Mouse (Mus musculus) forebrain, embryonic 13.5 days (tissue): ENCODE measurements around the gene Il17re. TPM values are rescaled to one million over a fixed set of nuclear protein-coding genes. Genes with fewer than 3 reads are reported as not detected.

ENCODE experiments used
- ATAC-seq: fragments of 200-750 bp; cut with Nextera tagmentation; 2 replicates; pipeline ENCODE4 v1.8.0; 2017
- H3K27ac ChIP-seq: fragments of 300-500 bp; sonication (generic); 2 replicates; pipeline ENCODE4 v1.5.1; 2015; ENCODE audit warnings: inconsistent platforms, mild to moderate bottlenecking, moderate library complexity
- H3K27me3 ChIP-seq: fragments of 300-500 bp; sonication (generic); 2 replicates; pipeline ENCODE4 v1.6.1; 2015; ENCODE audit warnings: mild to moderate bottlenecking, inconsistent platforms
- H3K36me3 ChIP-seq: fragments of 300-500 bp; sonication (generic); 2 replicates; pipeline ENCODE4 v1.6.1; 2015; ENCODE audit warnings: mild to moderate bottlenecking, inconsistent platforms; ENCODE audit not compliant: poor library complexity, severe bottlenecking
- H3K4me1 ChIP-seq: fragments of 300-500 bp; sonication (generic); 2 replicates; pipeline ENCODE4 v1.6.1; 2015; ENCODE audit warnings: inconsistent platforms
- H3K4me2 ChIP-seq: fragments of 300-500 bp; sonication (generic); 2 replicates; pipeline ENCODE4 v1.6.1; 2015; ENCODE audit warnings: inconsistent platforms, mild to moderate bottlenecking, moderate library complexity
- H3K4me3 ChIP-seq: fragments of 300-500 bp; sonication (generic); 2 replicates; pipeline ENCODE4 v1.5.1; 2015; ENCODE audit warnings: mild to moderate bottlenecking, inconsistent platforms
- H3K9ac ChIP-seq: fragments of 300-500 bp; sonication (generic); 2 replicates; pipeline ENCODE4 v1.6.1; 2015; ENCODE audit warnings: mild to moderate bottlenecking, inconsistent platforms
- H3K9me3 ChIP-seq: fragments of 300-500 bp; sonication (generic); replicated peaks from 2 replicates; pipeline ENCODE4 v1.6.1; 2016; ENCODE audit warnings: inconsistent platforms
- WGBS: fragments of 180-500 bp; shearing (Covaris S2); methylation state at CpG from one replicate; pipeline ENCODE4 v1.1.7; 2015; 5-methylcytosine and 5-hydroxymethylcytosine counted together
- polyA plus RNA-seq: library from polyadenylated mRNA; unstranded; fragments of >200 nt; fragmentation: Nextera tagmentation; extraction: Ambion mirVana; gene quantifications from 2 replicates; pipeline ENCODE4 v1.2.1, GENCODE M21; 2015

The Il17re gene
- polyA plus RNA-seq, 1 experiment from 2014 or later, result 0.05 TPM

- no peak overlapping the region for H3K4me2 ChIP-seq
- no peak overlapping the region for H3K4me3 ChIP-seq
- 89% methylated on average over 2 of the region's 2 CpGs for WGBS
- no peak for ATAC-seq
- peaks cover 13% of the 10 kb centered on the region for H3K4me1 ChIP-seq
- H3K9ac ChIP-seq, result no peak overlapping the region
- peaks cover 46% of the 10 kb centered on the region for H3K27me3 ChIP-seq
- no peaks in the 10 kb centered on the region for H3K9me3 ChIP-seq
- no peak overlapping the region for H3K27ac ChIP-seq
- H3K36me3 ChIP-seq, result no peaks in the 10 kb centered on the region
These were observed 15.0 kb downstream of the Il17re start for GRCm38 (mm10) chr6:113473246-113473645.

- no peak overlapping the region for H3K4me3 ChIP-seq
- H3K27me3 ChIP-seq, result peaks cover 44% of the 10 kb centered on the region
- no peak for ATAC-seq
- H3K36me3 ChIP-seq, result no peaks in the 10 kb centered on the region
- no peak overlapping the region for H3K4me2 ChIP-seq
- no peaks in the 10 kb centered on the region for H3K9me3 ChIP-seq
- peaks cover 13% of the 10 kb centered on the region for H3K4me1 ChIP-seq
- no peak overlapping the region for H3K27ac ChIP-seq
- H3K9ac ChIP-seq, result no peak overlapping the region
- WGBS, result 92% methylated on average over 6 of the region's 6 CpGs
These were observed 15.4 kb downstream of the Il17re start for GRCm38 (mm10) chr6:113473715-113474114.

- no peak overlapping the region for H3K4me2 ChIP-seq
- no peaks in the 10 kb centered on the region for H3K9me3 ChIP-seq
- no peaks in the 10 kb centered on the region for H3K36me3 ChIP-seq
- peaks cover 7% of the 10 kb centered on the region; the same call in 1 of the 2 replicates for H3K4me1 ChIP-seq
- WGBS, result 66% methylated on average over 7 of the region's 7 CpGs
- H3K4me3 ChIP-seq, result no peak overlapping the region
- peaks cover 22% of the 10 kb centered on the region for H3K27me3 ChIP-seq
- no peak overlapping the region for H3K27ac ChIP-seq
- ATAC-seq, result no peak
- no peak overlapping the region for H3K9ac ChIP-seq
These were observed 19.1 kb downstream of the Il17re start for GRCm38 (mm10) chr6:113477353-113477752.

GRCm38 (mm10) chr6:113478906-113479305, 20.6 kb downstream of the Il17re start:
- Histone ChIP-seq H3K36me3 (no peaks in the 10 kb centered on the region), H3K4me1 (peaks cover 13% of the 10 kb centered on the region), H3K27me3 (peaks cover 18% of the 10 kb centered on the region), H3K4me2 (no peak overlapping the region), H3K9me3 (no peaks in the 10 kb centered on the region), H3K27ac (no peak overlapping the region), H3K4me3 (no peak overlapping the region), H3K9ac (no peak overlapping the region)
- ATAC-seq, result no peak
- WGBS, result 92% methylated on average over 10 of the region's 10 CpGs

GRCm38 (mm10) chr6:113480555-113481373, 22.5 kb downstream of the Il17re start:
- no peak overlapping the region for H3K9ac ChIP-seq

GRCm38 (mm10) chr6:113482477-113483099, 24.3 kb downstream of the Il17re start:
- Histone ChIP-seq H3K4me1 (peaks cover 40% of the 10 kb centered on the region), H3K4me3 (peak overlapping the region; percentile 68), H3K27ac (peak overlapping the region; percentile 74), H3K27me3 (peaks cover 14% of the 10 kb centered on the region), H3K4me2 (peak overlapping the region; percentile 86), H3K36me3 (peaks cover 8% of the 10 kb centered on the region), H3K9ac (peak overlapping the region; percentile 71), H3K9me3 (no peaks in the 10 kb centered on the region)
- ATAC-seq, result peak; percentile 65
- WGBS, result under 1% methylated on average over 65 of the region's 65 CpGs

More at GRCm38 (mm10) chr6:113480555-113481373, 22.5 kb downstream of the Il17re start:
- no peak overlapping the region for H3K4me3 ChIP-seq
- WGBS, result 70% methylated on average over 18 of the region's 18 CpGs
- H3K27me3 ChIP-seq, result peaks cover 18% of the 10 kb centered on the region
- H3K9me3 ChIP-seq, result no peaks in the 10 kb centered on the region
- peaks cover 31% of the 10 kb centered on the region for H3K4me1 ChIP-seq
- no peaks in the 10 kb centered on the region for H3K36me3 ChIP-seq
- H3K4me2 ChIP-seq, result no peak overlapping the region
- no peak overlapping the region for H3K27ac ChIP-seq
- no peak for ATAC-seq

GRCm38 (mm10) chr6:113483100-113483615, 24.9 kb downstream of the Il17re start, which contains the start of gene Creld1:
Gene Creld1, plus strand, starts transcription at chr6:113483297.
- Histone ChIP-seq H3K4me3 (peak within 1 kb of the TSS; percentile 68), H3K4me2 (peak within 1 kb of the TSS; percentile 86), H3K36me3 (peaks cover 14% of the 10 kb centered on the region), H3K27me3 (peaks cover 14% of the 10 kb centered on the region), H3K27ac (peak within 1 kb of the TSS; percentile 84), H3K9ac (peak within 1 kb of the TSS; percentile 80), H3K4me1 (peaks cover 40% of the 10 kb centered on the region), H3K9me3 (no peaks in the 10 kb centered on the region)
- ATAC-seq, result peak; percentile 97
- under 1% methylated on average over 26 of the region's 26 CpGs for WGBS

- Histone ChIP-seq H3K4me3 (peak overlapping the region; percentile 68), H3K9ac (peak overlapping the region; percentile 80), H3K27ac (peak overlapping the region; percentile 84), H3K4me2 (peak overlapping the region; percentile 86), H3K4me1 (peaks cover 40% of the 10 kb centered on the region), H3K36me3 (peaks cover 19% of the 10 kb centered on the region), H3K9me3 (no peaks in the 10 kb centered on the region), H3K27me3 (peaks cover 14% of the 10 kb centered on the region)
- 10% methylated on average over 10 of the region's 10 CpGs for WGBS
- ATAC-seq, result peak; percentile 63
These were observed 25.4 kb downstream of the Il17re start for GRCm38 (mm10) chr6:113483729-113484128.

GRCm38 (mm10) chr6:113487125-113487576, 28.9 kb downstream of the Il17re start:
- WGBS, result 49% methylated on average over 7 of the region's 7 CpGs
- Histone ChIP-seq H3K36me3 (peaks cover 50% of the 10 kb centered on the region), H3K4me2 (no peak overlapping the region), H3K9ac (no peak overlapping the region), H3K4me1 (peaks cover 35% of the 10 kb centered on the region), H3K27ac (peak overlapping the region; percentile 11; the same call in 1 of the 2 replicates), H3K27me3 (no peaks in the 10 kb centered on the region; the same call in 1 of the 2 replicates), H3K4me3 (no peak overlapping the region), H3K9me3 (no peaks in the 10 kb centered on the region)
- ATAC-seq, result no peak

- Histone ChIP-seq H3K9ac (no peak overlapping the region), H3K4me2 (no peak overlapping the region), H3K36me3 (peaks cover 62% of the 10 kb centered on the region), H3K4me3 (no peak overlapping the region), H3K27ac (no peak overlapping the region), H3K27me3 (no peaks in the 10 kb centered on the region), H3K9me3 (no peaks in the 10 kb centered on the region), H3K4me1 (peaks cover 26% of the 10 kb centered on the region)
- 94% methylated on average over 14 of the region's 14 CpGs for WGBS
- ATAC-seq, result no peak
These were observed 31.1 kb downstream of the Il17re start for GRCm38 (mm10) chr6:113489410-113489809.

- Histone ChIP-seq H3K4me2 (no peak overlapping the region), H3K27me3 (peaks cover 12% of the 10 kb centered on the region), H3K9me3 (no peaks in the 10 kb centered on the region), H3K9ac (no peak overlapping the region), H3K4me3 (no peak overlapping the region), H3K27ac (no peak overlapping the region), H3K4me1 (peaks cover 12% of the 10 kb centered on the region), H3K36me3 (peaks cover 58% of the 10 kb centered on the region)
- ATAC-seq, result no peak
- 83% methylated on average over 24 of the region's 24 CpGs for WGBS
These were observed 34.0 kb downstream of the Il17re start for GRCm38 (mm10) chr6:113492101-113492864.
